Mouse (Mus musculus): ENCODE measurements around the gene Ccdc127.
A peak's percentile ranks its signal among the peaks of the same experiment; 100 is the strongest.

The Ccdc127 gene

DNA sequence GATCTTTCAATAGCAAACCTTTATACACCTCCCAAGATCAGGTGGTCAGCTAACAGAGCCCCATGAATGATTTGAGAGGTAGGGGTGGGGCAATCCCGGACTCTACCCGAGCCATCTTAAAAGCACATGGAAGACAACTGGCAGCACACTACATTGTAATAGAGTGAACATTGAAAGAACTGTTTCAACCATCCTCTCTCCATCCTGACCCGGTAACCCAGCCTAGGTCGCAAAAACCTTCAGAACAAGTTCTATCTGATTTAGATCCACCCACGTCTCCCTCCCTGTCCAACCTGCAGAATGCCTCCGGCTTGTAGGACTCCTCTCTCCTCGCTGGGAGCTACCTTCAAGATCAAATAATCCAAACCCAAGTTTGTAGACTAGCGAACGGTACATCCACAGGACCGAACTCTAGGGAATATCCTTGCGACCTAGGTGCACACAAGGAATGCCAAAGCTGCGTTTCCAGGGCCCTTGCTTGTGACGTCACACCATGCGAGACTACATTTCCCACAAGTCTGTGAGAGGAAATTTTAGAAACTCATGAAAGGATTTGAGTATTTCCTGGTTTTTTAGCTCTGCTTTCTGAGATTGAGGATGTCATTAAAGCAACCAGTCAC lies 40.4 kb downstream of the Ccdc127 start, which contains the start of gene Zfp72:
Gene Zfp72, minus strand, starts transcription at position 466 of the 620 bp plus-strand sequence.
- peak; percentile 65 for DNase-seq (ENCODE audit: low read depth)

GRCm38 (mm10) chr13:74391156-74391555 lies 41.0 kb downstream of the Ccdc127 start:
- no peak for DNase-seq (ENCODE audit: low read depth)

DNA sequence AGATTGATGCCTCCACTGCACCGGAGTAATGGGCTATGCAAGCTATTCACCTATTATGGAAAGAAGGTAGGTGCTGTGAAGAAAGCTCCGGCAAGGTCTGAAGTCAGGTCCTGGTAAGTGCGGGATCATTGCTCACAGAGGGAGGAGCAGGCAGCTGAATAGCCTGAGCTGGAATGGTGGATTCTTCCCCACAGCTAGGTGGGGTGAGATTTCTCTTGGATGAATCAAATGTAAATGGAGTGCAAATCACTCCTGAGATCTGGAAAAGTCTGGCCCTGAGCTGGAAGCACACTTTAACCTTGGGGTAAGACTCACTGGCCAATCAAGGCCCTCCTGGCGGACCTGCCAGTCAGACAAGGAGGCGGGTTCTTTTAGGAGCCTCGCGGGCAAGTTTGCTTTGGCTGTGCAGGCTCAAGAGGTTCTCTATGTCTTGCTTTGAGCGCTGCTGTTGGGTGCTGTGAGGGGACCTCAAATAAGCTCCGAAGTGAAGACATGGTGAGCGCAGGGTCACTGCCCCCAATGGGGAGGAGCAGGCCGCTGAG lies 49.3 kb downstream of the Ccdc127 start, which contains the start of gene Ftl1-ps1:
Gene Ftl1-ps1, plus strand, starts transcription at position 397 of the 542 bp plus-strand sequence.
- no peak for DNase-seq (ENCODE audit: low read depth)

All from fibroblast of lung, adult 2 months (primary cell).